Mouse (Mus musculus) CH12.LX (cell line): Measurements from ENCODE around the gene Prap1. TPM values are rescaled to one million over a fixed set of nuclear protein-coding genes. Genes with fewer than 3 reads are reported as not detected.

Experiments used
- DNase-seq: peaks from one replicate; pipeline ENCODE4 v3.0.0-alpha.2; 2013; ENCODE audit errors: extremely low read depth
- H3K27ac ChIP-seq: 2 replicates; pipeline ENCODE4 v1.5.1; 2012; ENCODE audit warnings: low read depth, mild to moderate bottlenecking, control low read depth, moderate library complexity; ENCODE audit not compliant: insufficient read depth
- H3K27me3 ChIP-seq: replicated peaks from 2 replicates; pipeline ENCODE3; 2012; ENCODE audit warnings: inconsistent platforms
- H3K36me3 ChIP-seq, 2 experiments: replicated peaks in 1 of 2; 2 replicates each; pipeline versions ENCODE3 to v1.6.1; 2012; ENCODE audit warnings: inconsistent platforms in 1 of 2, low read length in 1 of 2, mild to moderate bottlenecking in 1 of 2, mixed read lengths in 1 of 2, moderate library complexity in 1 of 2; ENCODE audit not compliant: control insufficient read depth in 1 of 2, insufficient read depth in 1 of 2
- H3K4me1 ChIP-seq, 2 experiments: 2 replicates each; pipeline ENCODE4 v1.6.1; 2012; ENCODE audit warnings: inconsistent platforms in 1 of 2, moderate library complexity in 1 of 2; ENCODE audit not compliant: insufficient read depth in 2 of 2, control insufficient read depth in 1 of 2
- H3K4me2 ChIP-seq: 2 replicates; pipeline ENCODE4 v1.6.1; 2012; ENCODE audit warnings: low read depth, mild to moderate bottlenecking, control low read depth; ENCODE audit not compliant: poor library complexity, insufficient read depth, severe bottlenecking
- H3K4me3 ChIP-seq, 3 experiments: fragments of 150-350 bp in 1 of 3; sonication (generic) in 1 of 3; replicated peaks in 1 of 3; 2 replicates each; pipeline versions ENCODE3 to v1.5.1; 2011 to 2012; ENCODE audit warnings: low read depth in 2 of 3, low read length in 2 of 3, mild to moderate bottlenecking in 2 of 3, moderate library complexity in 2 of 3, control low read depth in 1 of 3, improper control_type of control experiment in 1 of 3, inconsistent platforms in 1 of 3, mixed read lengths in 1 of 3; ENCODE audit not compliant: poor library complexity in 1 of 3
- H3K79me2 ChIP-seq: replicated peaks from 2 replicates; pipeline ENCODE4 v1.6.1; 2012; ENCODE audit warnings: mild to moderate bottlenecking, moderate library complexity; ENCODE audit not compliant: control insufficient read depth, poor library complexity, insufficient read depth, severe bottlenecking; ENCODE audit errors: extremely low read depth
- H3K9ac ChIP-seq: 2 replicates; pipeline ENCODE4 v1.6.1; 2012; ENCODE audit warnings: low read depth, mild to moderate bottlenecking, control low read depth, moderate library complexity; ENCODE audit not compliant: insufficient read depth
- H3K9me3 ChIP-seq: replicated peaks from 2 replicates; pipeline ENCODE3; 2012; ENCODE audit warnings: low read length, inconsistent platforms, mixed read lengths
- CHD1 ChIP-seq: IDR thresholded peaks from 2 replicates; pipeline ENCODE4 v1.6.1; 2012; ENCODE audit warnings: low read depth, low read length, improper control_type of control experiment, inconsistent platforms
- CHD2 ChIP-seq: IDR thresholded peaks from 2 replicates; pipeline ENCODE4 v1.6.1; 2011; ENCODE audit warnings: low read length, improper control_type of control experiment
- CTCF ChIP-seq, 2 experiments: IDR thresholded peaks in 1 of 2; conservative IDR thresholded peaks in 1 of 2; 2 replicates each; pipeline ENCODE4 v1.5.1; 2011 to 2012; ENCODE audit warnings: low read depth in 2 of 2, low read length in 2 of 2, improper control_type of control experiment in 1 of 2, inconsistent platforms in 1 of 2, mild to moderate bottlenecking in 1 of 2, moderate library complexity in 1 of 2
- ELF1 ChIP-seq: IDR thresholded peaks from 2 replicates; pipeline ENCODE4 v1.6.1; 2014; ENCODE audit warnings: low read depth, mild to moderate bottlenecking, inconsistent platforms, low read length, improper control_type of control experiment
- EP300 ChIP-seq: IDR thresholded peaks from 2 replicates; pipeline ENCODE4 v1.6.1; 2011; ENCODE audit warnings: low read length, improper control_type of control experiment
- ETS1 ChIP-seq: conservative IDR thresholded peaks from 2 replicates; pipeline ENCODE4 v1.6.1; 2012; ENCODE audit warnings: low read depth, mild to moderate bottlenecking, inconsistent platforms, low read length, improper control_type of control experiment, moderate library complexity
- GABPA ChIP-seq: IDR thresholded peaks from 2 replicates; pipeline ENCODE4 v1.6.1; 2012; ENCODE audit warnings: low read depth, low read length, improper control_type of control experiment, inconsistent platforms; ENCODE audit not compliant: insufficient replicate concordance
- JUN ChIP-seq: IDR thresholded peaks from 2 replicates; pipeline ENCODE4 v1.6.1; 2011; ENCODE audit warnings: low read depth, mild to moderate bottlenecking, low read length, improper control_type of control experiment, moderate library complexity; ENCODE audit not compliant: insufficient read depth
- JUND ChIP-seq: conservative IDR thresholded peaks from 2 replicates; pipeline ENCODE4 v1.6.1; 2011; ENCODE audit warnings: low read depth, low read length, improper control_type of control experiment
- MAFK ChIP-seq: IDR thresholded peaks from 2 replicates; pipeline ENCODE4 v1.6.1; 2011; ENCODE audit warnings: low read length, improper control_type of control experiment; ENCODE audit not compliant: insufficient replicate concordance
- MAZ ChIP-seq: IDR thresholded peaks from 2 replicates; pipeline ENCODE4 v1.6.1; 2012; ENCODE audit warnings: low read depth, mild to moderate bottlenecking, inconsistent platforms, low read length, improper control_type of control experiment, moderate library complexity
- MYC ChIP-seq: IDR thresholded peaks from 2 replicates; pipeline ENCODE4 v1.6.1; 2011; ENCODE audit warnings: low read depth, mild to moderate bottlenecking, improper control_type of control experiment, low read length
- PAX5 ChIP-seq: IDR thresholded peaks from 2 replicates; pipeline ENCODE4 v1.6.1; 2012; ENCODE audit warnings: low read length, inconsistent platforms, mixed read lengths
- POLR2A ChIP-seq: IDR thresholded peaks from 2 replicates; pipeline ENCODE4 v1.6.1; 2011; ENCODE audit warnings: low read depth, mild to moderate bottlenecking, improper control_type of control experiment, low read length
- RAD21 ChIP-seq: IDR thresholded peaks from 2 replicates; pipeline ENCODE4 v1.6.1; 2011; ENCODE audit warnings: low read depth, mild to moderate bottlenecking, low read length, improper control_type of control experiment, moderate library complexity
- TBP ChIP-seq: conservative IDR thresholded peaks from 2 replicates; pipeline ENCODE4 v1.6.1; 2011; ENCODE audit warnings: low read depth, low read length, improper control_type of control experiment
- TCF12 ChIP-seq: IDR thresholded peaks from 2 replicates; pipeline ENCODE4 v1.6.1; 2014; ENCODE audit warnings: low read depth, mild to moderate bottlenecking, inconsistent platforms, low read length, improper control_type of control experiment
- USF1 ChIP-seq: IDR thresholded peaks from 2 replicates; pipeline ENCODE4 v1.6.1; 2014; ENCODE audit warnings: low read depth, mild to moderate bottlenecking, inconsistent platforms, low read length, improper control_type of control experiment
- USF2 ChIP-seq: conservative IDR thresholded peaks from 2 replicates; pipeline ENCODE4 v1.6.1; 2011; ENCODE audit warnings: low read depth, low read length, improper control_type of control experiment
- ZC3H11A ChIP-seq: IDR thresholded peaks from 2 replicates; pipeline ENCODE4 v1.6.1; 2012; ENCODE audit warnings: low read depth, mild to moderate bottlenecking, inconsistent platforms, low read length, improper control_type of control experiment
- ZKSCAN1 ChIP-seq: IDR thresholded peaks from 2 replicates; pipeline ENCODE4 v1.6.1; 2012; ENCODE audit warnings: low read depth, inconsistent platforms, low read length, improper control_type of control experiment, borderline replicate concordance
- dilution Hi-C: fragments of 300-500 bp; cut with MboI; formaldehyde crosslinking; loops from 2 replicates; pipeline ENCODE4 v1.14.3; 2020; ENCODE audit warnings: low sequenced_read_pairs; ENCODE audit not compliant: extremely low pct_unique_long_range_greater_than_20kb, extremely low pct_ligation_motif_present
- in situ Hi-C: fragments of 300-500 bp; cut with MboI; formaldehyde crosslinking; loops from 3 replicates; pipeline ENCODE4 v1.14.3; 2019; ENCODE audit warnings: low sequenced_read_pairs, low pct_ligation_motif_present, low pct_unique_long_range_greater_than_20kb, mixed read lengths
- polyA plus RNA-seq: library from polyadenylated mRNA; unstranded; fragments of >175 nt; gene quantifications from 2 replicates; pipeline ENCODE4 v1.2.1, GENCODE M21; 2012; ENCODE audit warnings: low read depth; ENCODE audit not compliant: insufficient read length
- total RNA-seq, 2 experiments: library from RNA; depleted of rRNA; stranded (reverse); fragments of 300-350 nt in 1 of 2; fragments of >200 nt in 1 of 2; gene quantifications; 2 replicates each; pipeline ENCODE4 v1.2.3; 2012 to 2014

The Prap1 gene
- total and polyA plus RNA-seq, 3 experiments, result not detected

DNA sequence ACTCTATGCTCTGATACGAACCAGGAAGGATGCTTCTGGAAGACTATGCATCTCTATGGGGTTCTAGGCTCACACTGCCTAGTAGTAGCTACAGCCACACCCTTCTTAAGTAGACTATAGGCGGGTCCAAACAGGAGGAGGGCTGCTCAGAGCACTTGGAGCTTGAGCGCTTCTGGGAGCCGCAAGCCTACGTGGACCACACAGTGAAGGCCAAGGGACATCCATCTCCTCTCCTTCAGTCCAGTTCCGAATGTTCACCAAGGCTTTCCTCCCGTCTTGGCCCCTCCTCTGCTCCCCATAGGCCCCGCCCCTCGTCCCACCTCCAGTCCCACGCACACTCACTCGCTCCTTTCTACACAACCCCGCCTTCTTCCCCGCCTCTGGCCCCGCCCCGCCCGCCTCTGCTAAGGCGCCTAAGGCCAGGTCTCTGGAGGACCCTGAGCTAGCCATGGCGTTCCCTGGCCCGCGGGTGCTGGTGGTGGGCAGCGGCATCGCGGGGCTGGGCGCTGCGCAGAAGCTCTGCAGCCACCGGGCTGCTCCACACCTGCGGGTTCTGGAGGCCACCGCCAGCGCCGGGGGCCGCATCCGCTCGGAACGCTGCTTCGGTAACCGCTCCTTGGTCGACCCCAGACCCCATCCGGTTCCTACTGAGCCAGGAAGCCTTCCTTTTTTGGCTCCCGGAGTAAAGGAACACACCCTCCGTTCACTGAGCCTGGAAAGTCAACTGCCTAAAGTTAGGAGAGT is 32.3 kb downstream of the Prap1 start (continued):
- TF ChIP-seq ELF1 (peak; percentile 57), TBP (peak; percentile 94), RAD21 (no peak), JUN (no peak), ETS1 (no peak), POLR2A (peak; percentile 71), MYC (no peak), TCF12 (peak; percentile 51; the same call in 1 of the 2 replicates), CHD1 (no peak), USF1 (no peak), ZKSCAN1 (no peak), MAZ (peak; percentile 24; the same call in 1 of the 2 replicates), PAX5 (no peak), CTCF (conservative IDR thresholded peaks at IDR 0.05 in 1 of 2, IDR thresholded peaks at IDR 0.05 in 1 of 2; ENCODE audit: low read depth in 2 of 2, low read length in 2 of 2) (no peak), ZC3H11A (no peak), JUND (no peak), GABPA (no peak), MAFK (no peak)

- dilution Hi-C loops (no loop called here), in situ Hi-C loops (no loop called here)
- DNase-seq, result no peak
- H3K9me3 ChIP-seq, result no peaks in the 10 kb centered on the region
- H3K4me1 ChIP-seq, result peaks cover 17 to 71% of the 10 kb centered on the region in 2 experiments
- H3K36me3 ChIP-seq, result peaks cover 15 to 25% of the 10 kb centered on the region in 2 experiments
- H3K9ac ChIP-seq, result peak overlapping the region; percentile 89
- H3K4me3 ChIP-seq, result peak overlapping the region; percentile 47 to 90 (median 84)
- H3K4me2 ChIP-seq, result peak overlapping the region; percentile 86
- H3K27ac ChIP-seq, result no peak overlapping the region
- TF ChIP-seq ZKSCAN1 (no peak), TBP (no peak), EP300 (no peak), MAFK (no peak), USF2 (no peak), CHD2 (no peak), CTCF (conservative IDR thresholded peaks at IDR 0.05 in 1 of 2, IDR thresholded peaks at IDR 0.05 in 1 of 2; ENCODE audit: low read depth in 2 of 2, low read length in 2 of 2) (no peak), CHD1 (no peak)
- no peaks in the 10 kb centered on the region for H3K27me3 ChIP-seq
- H3K79me2 ChIP-seq, result peaks cover 3% of the 10 kb centered on the region
These were observed 32.8 kb downstream of the Prap1 start for GRCm38 (mm10) chr7:140126022-140126350.
